Mouse (Mus musculus) testis, adult 2 months (tissue): Measurements from ENCODE around the gene Lcn3. TPM values are rescaled to one million over a fixed set of nuclear protein-coding genes. Genes with fewer than 3 reads are reported as not detected.
"Not testable (repeated sequence)": the region's sequence is repeated elsewhere in the genome, so short reads cannot be mapped to it uniquely, and the experiment has no call there.

Experiments
- H3K27ac ChIP-seq: fragments of 200-500 bp; 2 replicates; pipeline ENCODE4 v1.5.1; 2012; ENCODE audit warnings: low read depth, low read length; ENCODE audit not compliant: control insufficient read depth, insufficient read depth
- H3K27me3 ChIP-seq: fragments of 200-500 bp; 2 replicates; pipeline ENCODE4 v1.6.1; 2012; ENCODE audit warnings: mild to moderate bottlenecking, low read length, moderate library complexity; ENCODE audit not compliant: control insufficient read depth, insufficient read depth
- H3K36me3 ChIP-seq: fragments of 200-500 bp; 2 replicates; pipeline ENCODE4 v1.6.1; 2012; ENCODE audit warnings: mild to moderate bottlenecking, low read length; ENCODE audit not compliant: control insufficient read depth, insufficient read depth
- H3K4me1 ChIP-seq: fragments of 200-500 bp; 2 replicates; pipeline ENCODE4 v1.6.1; 2012; ENCODE audit warnings: low read length; ENCODE audit not compliant: control insufficient read depth, insufficient read depth
- H3K4me3 ChIP-seq: fragments of 200-500 bp; 2 replicates; pipeline ENCODE4 v1.5.1; 2012; ENCODE audit warnings: low read depth, mild to moderate bottlenecking, low read length, moderate library complexity, mixed read lengths; ENCODE audit not compliant: control insufficient read depth
- CTCF ChIP-seq: fragments of 200-500 bp; IDR thresholded peaks from 2 replicates; pipeline ENCODE4 v1.5.1; 2012; ENCODE audit warnings: low read depth, mild to moderate bottlenecking, inconsistent platforms, low read length, moderate library complexity; ENCODE audit not compliant: control insufficient read depth, insufficient read depth, insufficient replicate concordance
- POLR2A ChIP-seq: fragments of 200-500 bp; IDR thresholded peaks from 2 replicates; pipeline ENCODE4 v1.6.1; 2012; ENCODE audit warnings: low read depth, mild to moderate bottlenecking, inconsistent platforms, low read length, moderate library complexity; ENCODE audit not compliant: control insufficient read depth
- polyA plus RNA-seq: library from polyadenylated mRNA; depleted of rRNA; stranded (reverse); fragments of >200 nt; gene quantifications from 2 replicates; pipeline ENCODE4 v1.2.3, GENCODE M21; 2012; rRNA removed

Gene Lcn3
- not detected in 2 replicates for polyA plus RNA-seq

DNA sequence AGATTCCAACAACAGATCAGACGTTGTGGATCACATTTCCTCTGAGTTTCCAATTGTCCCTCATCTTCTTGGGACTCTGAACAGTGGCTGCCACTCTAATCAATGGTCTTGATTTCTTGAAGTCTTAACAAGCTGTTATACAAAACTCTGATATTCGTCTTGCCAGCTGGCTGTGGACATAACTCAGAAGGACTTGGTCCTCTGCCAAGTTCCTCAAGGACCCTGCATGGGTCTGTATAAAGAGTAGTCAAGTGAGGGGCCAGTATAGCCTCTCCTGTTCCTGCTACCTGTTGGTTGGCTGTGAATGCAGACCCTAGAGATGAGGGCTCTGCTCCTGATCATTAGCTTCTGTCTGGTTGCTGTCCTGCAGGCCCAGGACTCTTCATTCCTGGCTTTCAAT, at the start of gene Lcn3:
Gene Lcn3, plus strand, starts transcription at position 301 of the 400 bp plus-strand sequence.
- Histone ChIP-seq H3K27me3 (no peaks in the 10 kb centered on the region), H3K4me3 (no peak within 1 kb of the TSS), H3K4me1 (no peaks in the 10 kb centered on the region), H3K36me3 (no peaks in the 10 kb centered on the region), H3K27ac (no peak within 1 kb of the TSS)
- TF ChIP-seq POLR2A (no peak), CTCF (no peak)

DNA sequence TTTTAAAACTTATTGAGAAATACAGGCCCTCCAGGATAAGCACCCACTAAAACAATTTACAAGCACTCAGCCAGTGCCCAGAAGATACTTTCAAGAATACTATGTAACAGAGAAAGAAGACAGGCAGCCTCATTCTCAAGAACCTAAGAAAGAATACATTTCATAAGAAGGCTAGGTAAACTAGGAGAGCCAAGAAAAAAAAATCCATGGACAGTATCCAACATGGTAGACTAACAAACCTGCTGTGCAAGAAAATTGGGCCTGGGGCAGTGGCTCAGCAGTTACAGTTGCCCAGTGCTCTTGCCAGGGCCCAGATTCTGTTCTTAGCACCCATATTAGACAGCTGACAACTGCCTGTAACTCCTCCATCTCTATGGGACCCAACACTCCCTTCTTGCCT, 48.1 kb upstream of the Lcn3 start:
- Histone ChIP-seq H3K27me3 (no peaks in the 10 kb centered on the region), H3K4me1 (no peaks in the 10 kb centered on the region), H3K4me3 (no peak overlapping the region), H3K36me3 (no peaks in the 10 kb centered on the region), H3K27ac (no peak overlapping the region)
- TF ChIP-seq POLR2A (no peak), CTCF (no peak)

DNA sequence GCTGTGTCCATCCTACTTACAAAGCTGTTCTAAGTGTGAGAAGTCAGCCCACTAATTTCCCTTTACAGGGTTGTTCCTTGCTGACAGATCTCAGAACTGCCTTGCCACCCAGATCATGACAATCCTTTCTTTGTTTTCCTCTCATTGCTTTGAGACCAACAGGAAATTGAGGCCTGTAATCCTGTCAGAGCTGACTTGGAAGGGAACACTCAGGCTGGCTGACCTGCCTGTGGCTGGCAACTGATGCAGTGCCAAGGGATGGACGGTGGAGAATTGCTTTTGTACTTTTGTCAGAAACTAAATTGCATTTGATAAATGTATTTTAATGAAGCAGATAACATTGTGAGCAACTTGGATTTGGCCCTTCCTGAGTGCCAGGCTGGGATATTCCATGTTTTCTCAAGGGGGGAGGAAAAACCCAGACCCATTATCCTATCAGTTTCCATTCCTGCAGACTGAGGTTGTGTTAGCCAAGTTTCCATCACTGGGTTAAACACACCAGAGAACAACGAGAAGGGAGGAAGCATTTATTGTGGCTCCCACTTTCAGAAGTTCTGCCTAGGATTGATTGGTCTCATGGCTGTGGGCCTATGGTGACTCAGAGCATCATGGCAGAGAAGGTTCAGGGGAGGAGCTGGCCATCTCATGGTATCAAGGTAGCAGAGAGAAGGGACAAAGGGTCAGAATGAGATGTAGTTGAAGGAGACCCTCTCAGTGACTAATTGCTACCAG, 32.0 kb upstream of the Lcn3 start:
- Histone ChIP-seq H3K4me1 (no peaks in the 10 kb centered on the region), H3K27me3 (no peaks in the 10 kb centered on the region), H3K36me3 (no peaks in the 10 kb centered on the region), H3K27ac (no peak overlapping the region), H3K4me3 (no peak overlapping the region)
- no peak for TF ChIP-seq POLR2A
- TF ChIP-seq CTCF, result no peak

DNA sequence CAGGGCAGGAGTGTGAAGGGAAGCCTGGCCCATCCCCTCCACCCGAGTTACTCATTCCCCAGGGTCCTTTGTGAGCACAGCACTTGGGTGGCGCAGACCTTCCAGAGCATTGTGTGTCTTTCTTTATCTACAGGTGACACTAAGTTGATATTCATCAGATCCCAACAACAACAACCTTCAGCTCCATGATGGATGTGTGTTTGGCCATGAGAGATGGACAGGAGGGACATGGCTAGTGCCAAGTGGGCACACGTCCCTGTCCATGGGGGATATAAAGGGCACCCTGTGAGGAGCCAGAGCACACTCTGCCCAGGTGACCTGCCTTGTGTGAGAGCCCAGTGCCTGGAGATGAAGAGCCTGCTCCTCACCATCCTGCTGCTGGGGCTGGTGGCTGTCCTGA, 28.7 kb upstream of the Lcn3 start, which contains the start of gene Obp2b:
Gene Obp2b, plus strand, starts transcription at position 301 of the 400 bp plus-strand sequence.
- not testable (repeated sequence) for H3K27me3 ChIP-seq, H3K36me3 ChIP-seq, H3K4me3 ChIP-seq, H3K4me1 ChIP-seq, H3K27ac ChIP-seq

DNA sequence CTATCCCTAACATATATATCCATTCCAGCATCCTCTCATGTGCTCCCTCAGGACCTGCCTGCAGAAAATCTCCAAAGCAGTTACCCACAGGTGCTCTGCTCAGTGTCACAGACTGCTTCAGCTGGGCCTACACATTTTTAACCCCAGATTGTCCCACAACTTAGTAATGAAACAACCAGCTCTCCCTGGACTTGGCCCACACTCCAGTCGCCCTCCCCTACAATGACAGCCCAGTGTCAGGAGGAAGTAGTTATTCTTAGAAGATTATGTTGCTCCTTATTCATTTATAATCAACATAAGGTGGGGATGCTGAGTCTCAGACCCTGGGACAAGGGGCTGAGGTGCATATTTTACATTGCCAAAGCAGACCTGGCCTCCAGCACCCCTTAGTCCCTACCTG, 23.7 kb upstream of the Lcn3 start:
- Histone ChIP-seq H3K27me3 (no peaks in the 10 kb centered on the region), H3K4me3 (no peak overlapping the region), H3K4me1 (no peaks in the 10 kb centered on the region), H3K27ac (no peak overlapping the region), H3K36me3 (no peaks in the 10 kb centered on the region)
- no peak for TF ChIP-seq CTCF
- TF ChIP-seq POLR2A, result no peak

DNA sequence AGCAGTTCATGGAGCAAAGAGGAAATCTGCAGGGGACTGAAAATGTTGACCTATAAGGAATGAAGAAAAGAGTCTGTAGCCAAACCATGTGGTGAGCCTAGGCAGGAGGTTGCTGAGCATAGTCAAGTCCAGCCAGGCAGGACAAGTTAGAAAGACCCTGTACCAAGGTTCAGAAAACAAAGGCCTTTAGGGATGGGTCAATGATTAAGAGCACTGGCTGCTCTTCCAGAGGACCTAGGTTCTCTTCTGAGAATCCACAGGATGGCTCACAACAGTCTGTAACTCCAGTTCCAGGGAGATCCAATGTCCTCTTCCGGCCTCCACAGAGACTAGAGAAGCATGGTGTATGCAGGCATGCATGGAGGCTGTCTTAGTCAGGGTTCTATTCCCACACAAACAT, 11.2 kb upstream of the Lcn3 start:
- Histone ChIP-seq H3K27ac (no peak overlapping the region), H3K27me3 (no peaks in the 10 kb centered on the region), H3K4me3 (no peak overlapping the region), H3K4me1 (no peaks in the 10 kb centered on the region), H3K36me3 (no peaks in the 10 kb centered on the region)
- TF ChIP-seq POLR2A, result no peak
- TF ChIP-seq CTCF, result no peak

DNA sequence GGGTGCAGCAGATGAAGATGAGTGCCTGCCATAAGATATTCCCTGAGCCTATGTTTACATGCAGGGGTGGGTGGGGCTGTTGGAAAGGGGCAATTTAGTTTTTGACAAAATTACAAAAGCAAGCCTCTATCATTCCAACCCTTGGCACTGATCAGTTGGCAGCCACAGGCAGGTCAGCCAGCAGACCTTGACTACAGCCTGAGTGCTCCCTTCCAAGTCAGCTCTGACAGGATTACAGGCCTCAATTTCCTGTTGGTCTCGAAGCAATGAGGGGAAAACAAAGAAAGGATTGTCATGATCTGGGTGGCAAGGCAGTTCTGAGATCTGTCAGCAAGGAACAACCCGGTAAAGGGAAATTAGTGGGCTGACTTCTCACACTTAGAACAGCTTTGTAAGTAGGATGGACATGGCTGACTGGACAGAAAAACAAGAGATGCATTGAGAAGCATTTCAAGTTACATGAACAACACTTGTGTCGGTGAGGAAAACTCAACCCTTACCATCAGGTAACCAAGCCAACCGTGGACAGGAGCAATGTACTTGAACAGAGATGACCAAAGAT, 7.2 kb upstream of the Lcn3 start:
- TF ChIP-seq CTCF (no peak), POLR2A (no peak)
- H3K27ac ChIP-seq, result no peak overlapping the region
- H3K4me3 ChIP-seq, result no peak overlapping the region
- H3K36me3 ChIP-seq, result no peaks in the 10 kb centered on the region
- H3K4me1 ChIP-seq, result no peaks in the 10 kb centered on the region
- no peaks in the 10 kb centered on the region for H3K27me3 ChIP-seq
